Mouse (Mus musculus) ovary, postnatal 14 days (tissue): ENCODE results near the gene Rasef.
A peak's percentile ranks its signal among the peaks of the same experiment; 100 is the strongest.
"Not testable (repeated sequence)": the region's sequence is repeated elsewhere in the genome, so short reads cannot be mapped to it uniquely, and the experiment has no call there.

ENCODE experiments used
- DNase-seq: peaks from one replicate; pipeline ENCODE4 v3.0.0; 2022; ENCODE audit warnings: low spot score

The Rasef gene

DNA sequence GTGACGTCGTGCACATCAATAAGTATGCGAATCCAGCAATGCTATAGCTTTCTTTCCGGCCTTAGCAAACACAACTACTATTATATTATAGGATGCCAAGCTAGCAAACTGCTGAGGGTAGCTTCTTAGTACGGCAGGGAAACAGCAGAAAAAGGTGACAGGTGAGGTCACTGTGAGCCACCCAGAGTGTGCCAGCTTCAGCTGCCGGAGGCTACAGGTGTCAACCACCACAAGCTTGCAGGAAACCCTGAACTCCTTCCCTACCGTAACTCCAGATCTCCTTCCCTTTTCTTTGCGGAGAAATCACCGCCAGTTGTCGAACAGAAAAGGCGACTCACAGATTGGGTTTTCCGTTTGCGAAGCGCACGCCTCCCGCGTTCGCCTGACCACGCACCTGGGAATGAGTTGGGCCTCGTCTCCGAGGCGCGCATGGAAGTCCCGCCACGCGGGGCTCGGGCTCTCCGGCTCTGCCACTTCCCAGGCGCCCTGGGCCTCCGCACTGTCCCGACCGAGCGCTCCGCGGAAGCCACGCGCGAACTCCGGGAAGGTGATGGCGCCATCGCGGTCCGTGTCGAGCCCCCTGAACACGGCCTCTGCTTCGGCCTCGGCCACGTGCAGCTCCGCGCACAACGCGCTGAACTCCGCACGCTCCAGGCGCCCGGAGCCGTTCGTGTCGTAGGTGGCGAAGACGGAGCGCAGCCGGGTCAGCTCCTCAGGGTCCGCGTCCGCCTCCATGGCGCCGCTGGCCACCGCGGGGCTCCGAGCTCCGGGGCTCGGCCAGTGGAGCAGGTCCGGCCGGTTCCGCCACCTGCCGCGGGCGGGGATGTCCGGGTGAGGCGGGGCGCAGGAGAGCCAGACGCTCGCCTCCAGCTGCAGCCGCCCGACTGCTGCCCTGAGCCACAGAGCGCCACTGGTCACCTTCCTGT is at the start of gene Rasef:
Rasef (minus strand) TSS at position 735 of the 926 bp plus-strand sequence.
- DNase-seq, result peak; percentile 34

DNA sequence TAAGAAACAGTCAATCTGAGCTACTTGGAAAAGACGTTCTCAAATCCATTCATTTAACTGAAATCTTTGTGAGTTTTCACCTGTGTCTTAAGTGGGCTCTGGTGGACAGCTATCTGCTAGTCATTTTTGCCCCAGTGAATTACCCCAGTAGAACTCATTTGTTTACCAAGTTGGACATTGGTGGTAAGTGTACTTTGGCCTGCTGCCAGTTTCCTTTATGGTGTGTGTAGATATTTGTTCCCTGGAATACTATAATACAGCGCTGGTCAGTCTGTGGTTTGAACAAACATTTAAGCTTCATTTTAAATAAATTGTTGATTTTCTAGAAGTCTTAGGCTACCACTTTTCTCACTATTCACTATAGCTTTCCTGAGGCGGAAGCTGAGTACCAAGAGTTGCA is 35.8 kb upstream of the Rasef start:
- no peak for DNase-seq

DNA sequence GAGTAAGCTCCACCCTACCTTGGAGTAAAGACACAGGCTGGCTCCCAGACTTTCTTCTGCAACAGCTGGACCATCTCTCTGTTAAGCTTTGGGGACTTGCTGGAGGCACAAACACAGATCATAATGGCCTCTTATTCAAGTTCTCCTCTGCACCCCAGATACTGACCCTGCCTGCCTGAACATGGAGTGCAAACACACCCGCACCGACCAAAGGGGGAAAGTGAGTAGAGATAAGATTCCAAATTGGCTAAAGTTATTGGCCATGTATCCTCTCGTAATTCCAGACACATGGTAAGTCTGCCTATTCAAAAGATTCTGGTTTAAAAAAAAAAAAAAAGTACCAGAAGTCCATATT is 369 bp upstream of the Rasef start:
- no peak for DNase-seq

DNA sequence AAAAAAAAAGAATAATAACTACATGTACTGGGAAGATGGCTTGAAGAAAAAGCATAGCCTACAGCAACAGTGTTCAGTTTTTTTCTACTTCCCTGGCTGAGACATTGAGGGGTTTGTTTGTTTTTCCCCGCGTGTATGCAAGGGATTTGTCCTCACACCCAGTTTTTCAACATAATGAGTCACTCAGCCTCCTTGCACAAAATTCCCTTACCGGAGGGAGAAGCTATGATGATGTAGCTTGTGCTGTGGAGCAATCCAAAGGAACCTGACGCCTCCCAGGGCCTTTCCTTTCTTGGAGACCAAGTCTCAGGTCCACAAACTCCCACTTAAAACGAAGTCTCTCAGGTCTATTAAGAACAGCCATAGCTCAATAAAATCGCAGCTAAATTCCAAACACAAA is 1.3 kb downstream of the Rasef start:
- DNase-seq, result no peak

DNA sequence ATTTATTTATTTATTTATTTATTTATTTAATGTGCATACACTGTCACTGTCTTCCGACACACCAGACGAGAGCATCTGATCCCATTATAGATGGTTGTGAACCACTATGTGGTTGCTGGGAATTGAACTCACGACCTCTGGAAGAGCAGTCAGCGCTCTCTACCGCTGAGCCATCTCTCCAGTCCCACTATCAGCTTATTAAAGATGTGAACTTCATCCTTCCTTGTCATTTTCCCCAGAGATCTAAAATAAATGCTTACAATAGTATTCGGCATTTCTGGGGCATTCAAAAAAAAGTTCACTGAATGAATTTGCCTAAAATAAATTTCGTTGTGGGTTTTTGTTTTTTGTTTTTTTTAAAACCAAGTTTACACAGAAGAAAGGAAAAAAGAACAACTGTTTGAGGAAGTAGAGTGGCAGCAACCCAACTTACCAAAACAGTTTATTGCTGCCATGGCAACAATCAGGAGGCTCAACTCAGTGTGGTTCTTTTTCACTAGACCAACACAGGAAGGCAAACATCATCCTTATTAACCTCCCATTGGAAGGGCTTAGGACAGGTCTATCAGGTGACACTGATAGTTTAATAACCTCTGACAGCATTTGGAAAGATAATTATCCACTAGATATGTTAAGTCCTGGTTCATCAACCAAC is 2.6 kb downstream of the Rasef start:
- no peak for DNase-seq

DNA sequence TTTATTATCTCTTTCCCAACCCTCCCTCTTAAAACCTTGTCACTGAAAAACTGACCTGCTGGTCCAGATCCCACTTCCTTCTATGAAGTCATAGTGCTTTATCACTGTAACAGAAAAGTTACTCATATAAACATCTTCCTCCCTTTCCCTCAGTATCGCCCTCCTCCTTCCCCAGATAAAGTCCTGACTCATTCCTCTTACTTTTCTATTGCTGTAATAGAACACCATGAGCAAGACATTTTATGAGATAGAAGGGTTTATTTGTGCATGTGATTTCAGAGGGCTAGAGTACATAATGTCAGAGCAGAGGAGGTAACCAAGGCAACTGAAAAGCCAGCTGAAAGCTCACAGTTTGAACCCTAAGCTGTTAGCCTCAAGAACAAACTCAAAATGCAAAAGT is 6.6 kb downstream of the Rasef start:
- DNase-seq, result no peak

DNA sequence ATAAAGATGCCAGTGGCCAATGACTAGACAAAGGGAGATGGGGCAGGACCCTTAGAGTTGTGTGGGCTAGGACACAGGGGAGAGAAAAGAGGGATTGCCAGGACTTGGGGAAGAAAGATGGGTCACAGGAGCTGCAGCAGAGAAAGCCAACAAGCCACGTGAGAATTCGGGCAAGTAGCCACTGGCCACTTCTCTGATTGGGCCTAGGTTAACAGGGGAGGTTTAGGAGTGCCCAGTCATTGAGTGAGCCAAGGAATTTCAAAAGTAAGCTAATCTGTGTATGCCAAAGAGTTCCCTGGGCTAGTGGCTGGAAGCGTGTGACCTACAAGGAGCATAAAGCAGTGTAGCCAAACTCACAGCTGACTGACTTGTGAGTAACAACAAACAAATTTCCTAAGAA is 9.7 kb downstream of the Rasef start:
- DNase-seq, result no peak

DNA sequence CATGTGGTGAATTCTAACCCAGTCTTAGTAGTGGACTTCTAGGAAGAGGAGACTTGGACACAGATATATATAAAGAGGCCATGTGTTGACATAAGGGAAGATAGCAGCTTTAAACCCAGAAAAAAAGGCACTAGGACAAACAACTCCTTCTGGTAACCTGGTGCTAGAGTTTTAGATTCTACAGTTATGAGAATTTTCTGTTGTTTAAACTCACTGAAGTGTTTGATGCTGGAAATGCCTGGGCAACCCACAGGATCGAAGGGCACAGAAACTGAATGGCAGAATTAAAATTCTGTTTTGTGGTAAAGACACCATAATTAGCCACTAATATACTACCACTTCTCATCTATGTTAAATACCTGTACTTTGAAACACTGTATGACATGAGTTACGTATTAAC is 15.5 kb downstream of the Rasef start:
- no peak for DNase-seq

DNA sequence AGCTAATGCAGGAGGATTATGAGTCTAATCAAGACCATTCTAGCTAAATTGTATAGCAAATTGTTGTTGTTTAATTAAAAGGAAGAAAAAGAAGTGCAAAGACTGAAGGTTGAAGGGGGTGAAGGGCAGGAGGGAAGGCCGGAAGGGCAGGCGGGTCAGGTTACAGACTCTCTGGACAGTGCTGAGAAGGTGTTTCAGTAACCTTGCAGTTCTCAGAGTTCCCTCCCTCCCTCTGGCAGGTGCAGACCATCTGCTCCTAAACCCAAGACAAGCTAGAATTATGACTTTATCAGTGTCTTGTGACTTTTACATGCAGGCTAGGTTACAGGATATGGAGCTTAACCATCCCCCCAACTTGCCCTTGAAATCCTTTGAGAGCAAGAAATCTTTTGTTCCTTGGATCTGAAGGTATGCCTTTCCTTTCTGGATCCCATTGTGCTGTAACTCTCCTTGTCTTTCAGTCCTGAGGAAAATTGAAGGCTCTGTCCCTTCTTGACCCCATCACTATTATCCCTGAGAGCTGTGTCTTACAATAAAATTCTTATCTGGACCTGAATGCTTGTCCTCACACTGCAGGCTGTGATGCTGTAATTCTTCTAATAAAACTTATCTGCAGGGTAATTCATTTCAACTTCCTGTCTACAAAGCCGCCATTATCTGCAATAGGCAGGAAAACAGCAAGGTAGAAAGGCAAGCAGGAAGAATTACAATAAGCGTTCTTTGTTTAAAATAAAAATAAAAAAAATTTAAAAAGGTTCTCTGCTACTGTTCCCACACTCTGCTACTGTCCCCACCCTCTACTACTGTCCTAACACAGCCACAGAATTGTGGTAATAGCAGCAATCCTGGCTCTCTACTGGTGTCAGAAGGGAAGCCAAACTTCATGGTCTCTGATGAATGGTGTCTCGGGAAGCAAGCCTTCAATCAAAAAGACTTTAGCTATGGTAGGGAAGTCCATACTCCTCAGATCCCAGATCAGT is 16.7 kb downstream of the Rasef start:
- DNase-seq, result no peak

DNA sequence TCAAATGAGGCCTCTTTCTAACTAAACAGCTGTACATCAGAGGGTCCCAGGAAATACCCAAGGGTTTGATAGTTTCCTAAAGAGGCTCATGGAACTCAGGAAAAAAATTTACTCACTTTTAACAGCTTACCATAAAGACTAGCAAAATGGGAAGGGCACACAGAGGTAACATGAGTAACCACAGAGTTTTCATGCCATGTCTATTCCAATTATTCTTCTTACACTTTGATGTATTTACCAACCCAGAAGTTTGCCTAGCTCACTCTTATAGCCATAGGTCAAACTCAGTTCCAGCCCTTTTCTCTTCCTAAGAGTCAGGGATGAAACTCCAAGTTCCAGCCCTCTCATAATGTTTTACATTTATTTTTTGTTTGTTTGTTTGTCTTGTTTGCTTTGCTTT is 18.8 kb downstream of the Rasef start:
- no peak for DNase-seq

DNA sequence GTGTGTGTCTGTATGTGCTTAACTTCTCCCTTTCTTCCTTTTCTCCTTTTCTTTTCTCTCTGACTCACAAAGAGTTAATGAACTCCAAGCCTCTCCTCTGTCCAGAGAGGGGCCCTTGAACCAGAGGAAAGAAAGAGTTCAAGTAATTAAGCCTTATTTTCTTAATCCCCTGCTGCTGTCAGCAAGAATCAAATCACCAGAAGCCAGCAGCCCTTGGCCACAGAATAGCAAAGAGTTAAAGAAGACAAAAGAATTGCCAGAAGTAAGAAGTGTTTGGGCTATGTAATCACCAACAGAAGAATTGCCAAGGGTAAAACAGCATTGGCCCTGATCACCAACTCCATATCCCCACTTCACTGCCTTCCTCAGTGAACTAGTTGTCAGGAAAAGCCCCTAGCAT is 20.2 kb downstream of the Rasef start:
- DNase-seq, result no peak

DNA sequence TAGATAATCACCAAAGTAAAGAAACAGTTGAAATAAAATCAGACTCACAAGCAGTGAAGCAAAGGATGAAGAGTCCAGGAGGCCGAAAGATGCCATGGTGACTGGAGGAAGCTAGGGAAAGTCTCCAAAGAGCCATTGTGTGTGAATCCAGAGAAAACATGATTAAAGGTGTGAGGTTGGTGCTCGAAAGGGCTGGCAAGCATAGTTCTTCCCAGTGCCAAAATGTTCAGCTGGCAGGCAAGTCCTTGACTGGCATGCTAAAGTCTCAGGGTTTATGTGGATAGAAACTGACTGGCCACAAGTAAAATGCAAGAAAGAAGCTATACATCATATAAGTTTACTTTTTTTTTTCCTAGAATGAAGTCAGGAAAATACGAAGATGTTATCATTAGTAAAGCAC is 22.6 kb downstream of the Rasef start:
- DNase-seq, result no peak

DNA sequence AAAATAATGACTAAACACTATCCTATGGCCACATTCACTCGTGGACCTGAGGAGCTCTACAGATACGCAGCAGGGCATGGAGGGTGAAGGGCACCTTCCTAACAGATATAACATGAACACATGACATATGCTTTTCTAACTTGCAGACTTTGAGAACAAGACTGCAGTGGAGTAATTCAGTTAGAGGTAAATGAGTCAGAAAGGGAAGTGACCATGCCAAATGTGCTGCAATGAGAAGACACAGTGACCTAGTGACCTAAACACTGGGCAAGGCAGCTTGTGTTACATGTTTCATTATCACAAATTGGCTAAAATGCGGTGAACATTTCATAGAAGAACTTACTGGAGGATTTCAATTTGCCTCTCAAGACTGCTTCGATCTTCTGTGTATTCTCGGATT is 42.6 kb downstream of the Rasef start:
- no peak for DNase-seq

DNA sequence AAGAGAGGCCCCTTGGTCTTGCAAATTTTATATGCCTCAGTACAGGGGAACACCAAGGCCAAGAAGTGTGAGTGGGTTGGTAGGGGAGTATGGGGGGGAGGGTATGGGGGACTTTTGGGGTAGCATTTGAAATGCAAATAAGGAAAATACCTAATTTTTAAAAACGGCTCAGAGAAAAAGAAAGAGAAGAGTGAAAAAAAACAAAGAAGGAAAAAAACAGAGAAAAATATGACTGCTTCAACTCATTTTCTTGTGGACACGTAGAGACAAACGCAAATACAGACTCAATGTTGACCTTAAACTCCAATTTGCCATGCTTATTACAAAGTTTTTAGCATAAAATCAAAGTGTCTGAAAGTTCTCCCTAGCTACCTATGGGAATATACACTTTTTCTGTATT is 51.4 kb downstream of the Rasef start:
- no peak for DNase-seq

DNA sequence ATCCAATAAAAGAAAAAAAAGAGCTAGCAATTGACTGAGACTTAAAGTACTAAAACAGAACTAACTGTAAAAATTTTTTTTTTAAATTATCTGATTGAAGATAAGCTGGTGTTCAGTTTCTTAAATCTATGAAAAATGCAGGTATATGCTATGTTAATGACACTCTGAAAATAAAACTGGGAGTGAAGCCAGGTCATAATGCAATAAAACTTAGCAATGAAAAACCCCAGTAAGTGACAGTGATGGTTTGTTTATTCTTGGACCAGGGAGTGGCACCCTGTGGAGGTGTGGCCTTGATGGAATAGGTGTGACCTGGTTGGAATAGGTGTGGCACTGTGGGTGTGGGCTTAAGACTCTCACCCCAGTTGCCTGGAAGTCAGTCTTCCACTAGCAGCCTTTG is 71.0 kb downstream of the Rasef start:
- no peak for DNase-seq

DNA sequence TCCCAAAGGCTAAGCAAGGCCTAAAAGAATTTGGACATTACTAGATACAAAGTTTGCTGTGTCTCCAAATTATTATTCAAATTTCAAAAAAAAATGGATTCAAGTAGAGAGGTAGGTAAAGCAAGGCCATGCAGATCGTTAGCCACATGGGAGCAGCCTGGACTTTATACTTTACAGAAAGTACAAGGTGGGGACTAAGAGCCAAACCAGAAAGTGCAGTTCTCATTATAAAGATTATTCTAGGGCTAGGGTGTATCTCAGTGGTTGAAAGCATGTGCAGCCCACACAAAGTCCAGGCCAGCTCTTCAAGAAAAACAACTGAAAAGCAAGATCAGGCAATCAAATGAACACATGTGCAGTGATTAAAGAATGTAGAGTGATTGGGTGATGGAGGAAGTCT is 72.0 kb downstream of the Rasef start:
- no peak for DNase-seq

DNA sequence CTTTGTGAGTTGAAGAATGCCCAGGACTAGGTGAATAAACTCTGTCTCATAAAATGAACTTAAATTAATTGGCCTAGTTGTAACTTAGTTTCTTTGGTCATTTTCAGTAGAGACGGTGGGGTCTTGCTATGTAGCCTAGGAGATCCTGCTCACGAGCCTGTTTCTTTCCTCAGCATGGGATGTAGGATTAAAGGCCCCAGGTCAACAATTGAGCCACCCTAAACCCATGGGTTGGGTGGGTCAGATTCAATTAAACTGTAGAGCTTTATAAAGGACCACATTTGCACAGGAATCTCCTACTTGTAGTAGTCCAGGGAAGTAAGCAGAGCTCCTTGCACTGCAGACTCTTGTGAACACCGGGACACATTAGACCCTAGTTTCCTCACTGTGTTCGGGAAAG is 107.6 kb downstream of the Rasef start, which contains the start of gene Gm428:
Gm428 (plus strand) TSS at position 301 of the 400 bp plus-strand sequence.
- not testable (repeated sequence) for DNase-seq

DNA sequence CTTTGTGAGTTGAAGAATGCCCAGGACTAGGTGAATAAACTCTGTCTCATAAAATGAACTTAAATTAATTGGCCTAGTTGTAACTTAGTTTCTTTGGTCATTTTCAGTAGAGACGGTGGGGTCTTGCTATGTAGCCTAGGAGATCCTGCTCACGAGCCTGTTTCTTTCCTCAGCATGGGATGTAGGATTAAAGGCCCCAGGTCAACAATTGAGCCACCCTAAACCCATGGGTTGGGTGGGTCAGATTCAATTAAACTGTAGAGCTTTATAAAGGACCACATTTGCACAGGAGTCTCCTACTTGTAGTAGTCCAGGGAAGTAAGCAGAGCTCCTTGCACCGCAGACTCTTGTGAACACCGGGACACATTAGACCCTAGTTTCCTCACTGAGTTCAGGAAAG is 122.7 kb downstream of the Rasef start, which contains the start of gene Gm11239:
Gm11239 (plus strand) TSS at position 301 of the 400 bp plus-strand sequence.
- DNase-seq, result not testable (repeated sequence)
